Mouse (Mus musculus): ENCODE data around the gene Dhrs7b. TPM values are rescaled to one million over a fixed set of nuclear protein-coding genes. Genes with fewer than 3 reads are reported as not detected.

Gene Dhrs7b
- polyA plus RNA-seq, 1 experiment from 2014 or later, result 31.1 TPM

Other genes starting within 250 kb of the Dhrs7b start
- 144 and 148 TPM in 2 replicates for gene Llgl1, start 130.9 kb upstream of the Dhrs7b start, polyA plus RNA-seq (2016; fragmentation: Nextera tagmentation; extraction: Ambion mirVana)
- 77.6 and 84.1 TPM in 2 replicates for gene Flii, start 103.4 kb upstream of the Dhrs7b start, polyA plus RNA-seq (2016; fragmentation: Nextera tagmentation; extraction: Ambion mirVana)
- 13.5 and 14.5 TPM in 2 replicates for gene Mief2, start 102.2 kb upstream of the Dhrs7b start, polyA plus RNA-seq (2016; fragmentation: Nextera tagmentation; extraction: Ambion mirVana)
- 28.3 and 28.9 TPM in 2 replicates for gene Top3a, start 53.3 kb upstream of the Dhrs7b start, polyA plus RNA-seq (2016; fragmentation: Nextera tagmentation; extraction: Ambion mirVana)
- gene Smcr8, start 53.1 kb upstream of the Dhrs7b start, polyA plus RNA-seq (2016; fragmentation: Nextera tagmentation; extraction: Ambion mirVana), result 9.2 and 10.0 TPM in 2 replicates
- gene Shmt1, start 18.9 kb upstream of the Dhrs7b start, polyA plus RNA-seq (2016; fragmentation: Nextera tagmentation; extraction: Ambion mirVana), result 113 TPM in 2 replicates
- gene Tmem11, start 48.6 kb downstream of the Dhrs7b start, polyA plus RNA-seq (2016; fragmentation: Nextera tagmentation; extraction: Ambion mirVana), result 74.3 and 76.2 TPM in 2 replicates
- gene Natd1, start 84.1 kb downstream of the Dhrs7b start, polyA plus RNA-seq (2016; fragmentation: Nextera tagmentation; extraction: Ambion mirVana), result 20.1 and 23.0 TPM in 2 replicates
- 67.0 and 73.2 TPM in 2 replicates for gene Map2k3, start 101.4 kb downstream of the Dhrs7b start, polyA plus RNA-seq (2016; fragmentation: Nextera tagmentation; extraction: Ambion mirVana)
- gene Kcnj12, start 191.9 kb downstream of the Dhrs7b start, polyA plus RNA-seq (2016; fragmentation: Nextera tagmentation; extraction: Ambion mirVana), result 0.20 and 0.43 TPM in 2 replicates